Mouse (Mus musculus) midbrain, embryonic 13.5 days (tissue): ENCODE data around the gene Rai14. TPM values are rescaled to one million over a fixed set of nuclear protein-coding genes. Genes with fewer than 3 reads are reported as not detected.

Experiments used
- ATAC-seq: fragments of 200-750 bp; cut with Nextera tagmentation; 2 replicates; pipeline ENCODE4 v1.8.0; 2017; ENCODE audit warnings: mild to moderate bottlenecking, moderate TSS enrichment, moderate library complexity
- H3K27ac ChIP-seq: fragments of 300-500 bp; sonication (generic); 2 replicates; pipeline ENCODE4 v1.5.1; 2015; ENCODE audit warnings: inconsistent platforms, mild to moderate bottlenecking, moderate library complexity
- H3K27me3 ChIP-seq: fragments of 300-500 bp; sonication (generic); 2 replicates; pipeline ENCODE4 v1.6.1; 2015; ENCODE audit warnings: mild to moderate bottlenecking, inconsistent platforms
- H3K36me3 ChIP-seq: fragments of 300-500 bp; sonication (generic); 2 replicates; pipeline ENCODE4 v1.6.1; 2015; ENCODE audit warnings: mild to moderate bottlenecking, inconsistent platforms
- H3K4me1 ChIP-seq: fragments of 300-500 bp; sonication (generic); replicated peaks from 2 replicates; pipeline ENCODE4 v1.6.1; 2015; ENCODE audit warnings: inconsistent platforms
- H3K4me2 ChIP-seq: fragments of 300-500 bp; sonication (generic); replicated peaks from 2 replicates; pipeline ENCODE4 v1.6.1; 2015; ENCODE audit warnings: moderate library complexity, mild to moderate bottlenecking, inconsistent platforms
- H3K4me3 ChIP-seq: fragments of 300-500 bp; sonication (generic); replicated peaks from 2 replicates; pipeline ENCODE4 v1.5.1; 2015; ENCODE audit warnings: mild to moderate bottlenecking, inconsistent platforms
- H3K9ac ChIP-seq: fragments of 300-500 bp; sonication (generic); replicated peaks from 2 replicates; pipeline ENCODE4 v1.6.1; 2015; ENCODE audit warnings: mild to moderate bottlenecking, inconsistent platforms
- H3K9me3 ChIP-seq: fragments of 300-500 bp; sonication (generic); 2 replicates; pipeline ENCODE4 v1.6.1; 2016; ENCODE audit warnings: mild to moderate bottlenecking, inconsistent platforms
- WGBS: fragments of 180-500 bp; shearing (Covaris S2); methylation state at CpG from one replicate; pipeline ENCODE4 v1.1.7; 2015; 5-methylcytosine and 5-hydroxymethylcytosine counted together
- polyA plus RNA-seq: library from polyadenylated mRNA; unstranded; fragments of >200 nt; fragmentation: Nextera tagmentation; extraction: Ambion mirVana; gene quantifications from 2 replicates; pipeline ENCODE4 v1.2.1, GENCODE M21; 2015

Gene Rai14
- polyA plus RNA-seq, 1 experiment from 2014 or later, result 34.2 TPM

GRCm38 (mm10) chr15:10643224-10643623, 71.2 kb downstream of the Rai14 start:
- 59% methylated on average over 4 of the region's 4 CpGs for WGBS

GRCm38 (mm10) chr15:10642419-10642818, 72.0 kb downstream of the Rai14 start:
- H3K9ac ChIP-seq, result no peak overlapping the region
- H3K36me3 ChIP-seq, result no peaks in the 10 kb centered on the region
- H3K27ac ChIP-seq, result no peak overlapping the region
- peaks cover 19% of the 10 kb centered on the region; the same call in 1 of the 2 replicates for H3K4me1 ChIP-seq
- H3K27me3 ChIP-seq, result no peaks in the 10 kb centered on the region
- H3K9me3 ChIP-seq, result no peaks in the 10 kb centered on the region
- 3% methylated on average over 5 of the region's 5 CpGs for WGBS
- H3K4me3 ChIP-seq, result no peak overlapping the region
- no peak overlapping the region for H3K4me2 ChIP-seq
- ATAC-seq, result no peak

More at GRCm38 (mm10) chr15:10643224-10643623, 71.2 kb downstream of the Rai14 start:
- Histone ChIP-seq H3K36me3 (no peaks in the 10 kb centered on the region), H3K27ac (no peak overlapping the region), H3K4me2 (no peak overlapping the region), H3K9me3 (no peaks in the 10 kb centered on the region), H3K4me3 (no peak overlapping the region), H3K27me3 (no peaks in the 10 kb centered on the region), H3K9ac (no peak overlapping the region), H3K4me1 (peaks cover 23% of the 10 kb centered on the region)
- ATAC-seq, result no peak

- Histone ChIP-seq H3K9me3 (no peaks in the 10 kb centered on the region), H3K4me2 (no peak overlapping the region), H3K36me3 (no peaks in the 10 kb centered on the region), H3K9ac (no peak overlapping the region), H3K27ac (no peak overlapping the region), H3K4me3 (no peak overlapping the region), H3K4me1 (peaks cover 17% of the 10 kb centered on the region), H3K27me3 (no peaks in the 10 kb centered on the region)
- 98% methylated on average over 3 of the region's 3 CpGs for WGBS
- ATAC-seq, result no peak
These were observed 73.7 kb downstream of the Rai14 start for GRCm38 (mm10) chr15:10640721-10641120.

GRCm38 (mm10) chr15:10637251-10637793, 77.1 kb downstream of the Rai14 start:
- H3K9me3 ChIP-seq, result no peaks in the 10 kb centered on the region
- 94% methylated on average over 6 of the region's 6 CpGs for WGBS
- no peak for ATAC-seq

GRCm38 (mm10) chr15:10636844-10637243, 77.6 kb downstream of the Rai14 start:
- no peak overlapping the region for H3K4me3 ChIP-seq
- no peaks in the 10 kb centered on the region for H3K27me3 ChIP-seq
- 93% methylated on average over 3 of the region's 3 CpGs for WGBS
- H3K9ac ChIP-seq, result no peak overlapping the region
- H3K4me2 ChIP-seq, result no peak overlapping the region
- peaks cover 12% of the 10 kb centered on the region for H3K36me3 ChIP-seq
- no peaks in the 10 kb centered on the region for H3K9me3 ChIP-seq
- H3K4me1 ChIP-seq, result peaks cover 17% of the 10 kb centered on the region
- ATAC-seq, result no peak
- no peak overlapping the region for H3K27ac ChIP-seq

More at GRCm38 (mm10) chr15:10637251-10637793, 77.1 kb downstream of the Rai14 start:
- no peak overlapping the region for H3K9ac ChIP-seq
- no peaks in the 10 kb centered on the region for H3K27me3 ChIP-seq
- H3K27ac ChIP-seq, result no peak overlapping the region
- peaks cover 7% of the 10 kb centered on the region for H3K36me3 ChIP-seq
- no peak overlapping the region for H3K4me2 ChIP-seq
- H3K4me3 ChIP-seq, result no peak overlapping the region
- H3K4me1 ChIP-seq, result peaks cover 20% of the 10 kb centered on the region

- WGBS, result 46% methylated on average over 10 of the region's 10 CpGs
- Histone ChIP-seq H3K27ac (no peak overlapping the region), H3K36me3 (peaks cover 13% of the 10 kb centered on the region), H3K27me3 (no peaks in the 10 kb centered on the region), H3K4me2 (no peak overlapping the region), H3K9me3 (no peaks in the 10 kb centered on the region), H3K4me3 (no peak overlapping the region), H3K9ac (no peak overlapping the region), H3K4me1 (peaks cover 17% of the 10 kb centered on the region)
- ATAC-seq, result peak; percentile 50; the same call in 1 of the 2 replicates
These were observed 79.3 kb downstream of the Rai14 start for GRCm38 (mm10) chr15:10635121-10635520.

- H3K9ac ChIP-seq, result no peak overlapping the region
- WGBS, result 60% methylated on average over 6 of the region's 6 CpGs
These were observed 80.2 kb downstream of the Rai14 start for GRCm38 (mm10) chr15:10634176-10634575.

GRCm38 (mm10) chr15:10633381-10633780, 81.0 kb downstream of the Rai14 start:
- peaks cover 17% of the 10 kb centered on the region for H3K4me1 ChIP-seq
- no peak overlapping the region for H3K9ac ChIP-seq
- H3K27ac ChIP-seq, result no peak overlapping the region
- peaks cover 13% of the 10 kb centered on the region for H3K36me3 ChIP-seq
- no peak overlapping the region for H3K4me3 ChIP-seq
- ATAC-seq, result no peak
- H3K9me3 ChIP-seq, result no peaks in the 10 kb centered on the region
- 95% methylated on average over 4 of the region's 4 CpGs for WGBS
- H3K4me2 ChIP-seq, result no peak overlapping the region
- H3K27me3 ChIP-seq, result no peaks in the 10 kb centered on the region

More at GRCm38 (mm10) chr15:10634176-10634575, 80.2 kb downstream of the Rai14 start:
- Histone ChIP-seq H3K36me3 (peaks cover 13% of the 10 kb centered on the region), H3K27ac (no peak overlapping the region), H3K4me3 (no peak overlapping the region), H3K4me1 (peaks cover 17% of the 10 kb centered on the region), H3K9me3 (no peaks in the 10 kb centered on the region), H3K4me2 (no peak overlapping the region), H3K27me3 (no peaks in the 10 kb centered on the region)
- ATAC-seq, result no peak

GRCm38 (mm10) chr15:10632581-10632980, 81.8 kb downstream of the Rai14 start:
- Histone ChIP-seq H3K27ac (no peak overlapping the region), H3K4me3 (no peak overlapping the region), H3K36me3 (peaks cover 13% of the 10 kb centered on the region), H3K9me3 (no peaks in the 10 kb centered on the region), H3K4me1 (peaks cover 17% of the 10 kb centered on the region), H3K9ac (no peak overlapping the region), H3K4me2 (no peak overlapping the region), H3K27me3 (no peaks in the 10 kb centered on the region)
- WGBS, result 92% methylated on average over 9 of the region's 9 CpGs
- no peak for ATAC-seq

GRCm38 (mm10) chr15:10632060-10632459, 82.4 kb downstream of the Rai14 start:
- 99% methylated on average over 8 of the region's 8 CpGs for WGBS
- no peak for ATAC-seq

GRCm38 (mm10) chr15:10631541-10631940, 82.9 kb downstream of the Rai14 start:
- H3K36me3 ChIP-seq, result peaks cover 13% of the 10 kb centered on the region
- no peak overlapping the region for H3K4me2 ChIP-seq
- no peak overlapping the region for H3K9ac ChIP-seq
- H3K27me3 ChIP-seq, result no peaks in the 10 kb centered on the region
- H3K4me3 ChIP-seq, result no peak overlapping the region
- no peak for ATAC-seq
- 94% methylated on average over 5 of the region's 5 CpGs for WGBS
- H3K4me1 ChIP-seq, result peaks cover 17% of the 10 kb centered on the region
- no peaks in the 10 kb centered on the region for H3K9me3 ChIP-seq
- H3K27ac ChIP-seq, result no peak overlapping the region

More at GRCm38 (mm10) chr15:10632060-10632459, 82.4 kb downstream of the Rai14 start:
- Histone ChIP-seq H3K4me2 (no peak overlapping the region), H3K27ac (no peak overlapping the region), H3K9ac (no peak overlapping the region), H3K4me3 (no peak overlapping the region), H3K36me3 (peaks cover 13% of the 10 kb centered on the region), H3K4me1 (peaks cover 17% of the 10 kb centered on the region), H3K27me3 (no peaks in the 10 kb centered on the region), H3K9me3 (no peaks in the 10 kb centered on the region)

- Histone ChIP-seq H3K9ac (no peak overlapping the region), H3K36me3 (peaks cover 13% of the 10 kb centered on the region), H3K27me3 (no peaks in the 10 kb centered on the region), H3K9me3 (no peaks in the 10 kb centered on the region), H3K4me3 (no peak overlapping the region), H3K27ac (no peak overlapping the region), H3K4me1 (no peaks in the 10 kb centered on the region), H3K4me2 (no peak overlapping the region)
- WGBS, result 86% methylated on average over 6 of the region's 6 CpGs
- no peak for ATAC-seq
These were observed 85.5 kb downstream of the Rai14 start for GRCm38 (mm10) chr15:10628980-10629346.
